Mouse (Mus musculus) hindbrain, embryonic 13.5 days (tissue): ENCODE results near the gene Gm5148. TPM values are rescaled to one million over a fixed set of nuclear protein-coding genes. Genes with fewer than 3 reads are reported as not detected.

ENCODE experiments used
- ATAC-seq: fragments of 200-750 bp; cut with Nextera tagmentation; 2 replicates; pipeline ENCODE4 v1.8.0; 2017; ENCODE audit warnings: moderate TSS enrichment; ENCODE audit not compliant: low FRiP score
- H3K27ac ChIP-seq: fragments of 300-500 bp; sonication (generic); 2 replicates; pipeline ENCODE4 v1.5.1; 2015; ENCODE audit warnings: inconsistent platforms, mild to moderate bottlenecking, moderate library complexity
- H3K27me3 ChIP-seq: fragments of 300-500 bp; sonication (generic); 2 replicates; pipeline ENCODE4 v1.6.1; 2015; ENCODE audit warnings: mild to moderate bottlenecking, inconsistent platforms
- H3K36me3 ChIP-seq: fragments of 300-500 bp; sonication (generic); 2 replicates; pipeline ENCODE4 v1.6.1; 2015; ENCODE audit warnings: mild to moderate bottlenecking, inconsistent platforms
- H3K4me1 ChIP-seq: fragments of 300-500 bp; sonication (generic); replicated peaks from 2 replicates; pipeline ENCODE4 v1.6.1; 2015; ENCODE audit warnings: inconsistent platforms
- H3K4me2 ChIP-seq: fragments of 300-500 bp; sonication (generic); 2 replicates; pipeline ENCODE4 v1.6.1; 2015; ENCODE audit warnings: inconsistent platforms, mild to moderate bottlenecking, moderate library complexity
- H3K4me3 ChIP-seq: fragments of 300-500 bp; sonication (generic); 2 replicates; pipeline ENCODE4 v1.5.1; 2015; ENCODE audit warnings: mild to moderate bottlenecking, inconsistent platforms
- H3K9ac ChIP-seq: fragments of 300-500 bp; sonication (generic); 2 replicates; pipeline ENCODE4 v1.6.1; 2015; ENCODE audit warnings: mild to moderate bottlenecking, inconsistent platforms
- H3K9me3 ChIP-seq: fragments of 300-500 bp; sonication (generic); 2 replicates; pipeline ENCODE4 v1.6.1; 2016; ENCODE audit warnings: inconsistent platforms
- WGBS: fragments of 180-500 bp; shearing (Covaris S2); methylation state at CpG from one replicate; pipeline ENCODE4 v1.1.7; 2015; 5-methylcytosine and 5-hydroxymethylcytosine counted together
- polyA plus RNA-seq: library from polyadenylated mRNA; unstranded; fragments of >200 nt; fragmentation: Nextera tagmentation; extraction: Ambion mirVana; gene quantifications from 2 replicates; pipeline ENCODE4 v1.2.1, GENCODE M21; 2015

Gm5148 gene
- polyA plus RNA-seq, 1 experiment from 2014 or later, result 8.5 TPM

- H3K4me1 ChIP-seq, result peaks cover 14% of the 10 kb centered on the region
- peaks cover 6% of the 10 kb centered on the region; the same call in 1 of the 2 replicates for H3K9me3 ChIP-seq
- H3K27me3 ChIP-seq, result no peaks in the 10 kb centered on the region
- no peak overlapping the region; the same call in 1 of the 2 replicates for H3K9ac ChIP-seq
- peak; percentile 93 for ATAC-seq
- peak overlapping the region; percentile 52; the same call in 1 of the 2 replicates for H3K27ac ChIP-seq
- H3K4me2 ChIP-seq, result peak overlapping the region; percentile 42
- 4% methylated on average over 12 of the region's 12 CpGs for WGBS
- no peak overlapping the region for H3K4me3 ChIP-seq
- no peaks in the 10 kb centered on the region for H3K36me3 ChIP-seq
Observed at GRCm38 (mm10) chr3:37758124-37758523, 33.8 kb upstream of the Gm5148 start.

DNA sequence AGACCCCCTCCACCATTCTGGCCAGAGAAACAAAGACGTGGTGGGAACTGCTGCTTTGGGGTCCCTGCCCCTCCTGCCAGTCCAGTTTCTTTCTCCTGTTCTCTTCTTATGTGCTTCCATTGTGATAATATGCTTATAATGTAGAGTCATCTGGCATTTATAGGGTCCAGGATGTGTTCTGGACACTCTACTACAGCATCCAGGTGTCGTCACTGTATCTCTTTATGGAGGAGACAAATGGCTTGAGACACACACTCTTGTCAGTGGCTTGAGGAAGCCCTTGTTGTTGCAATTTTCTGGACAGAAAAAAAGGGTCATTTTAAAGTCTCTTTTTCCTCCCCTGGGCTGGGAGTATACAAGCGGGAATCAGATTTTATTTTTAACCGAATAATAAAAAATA lies 33.3 kb upstream of the Gm5148 start:
- 0 out of 2 replicates have a peak, but pooled peaks have one; percentile 48 for ATAC-seq
- no peaks in the 10 kb centered on the region for H3K27me3 ChIP-seq
- no peaks in the 10 kb centered on the region for H3K36me3 ChIP-seq
- H3K4me2 ChIP-seq, result no peak overlapping the region
- H3K4me1 ChIP-seq, result peaks cover 14% of the 10 kb centered on the region
- no peak overlapping the region for H3K4me3 ChIP-seq
- 30% methylated on average over 4 of the region's 4 CpGs for WGBS
- no peak overlapping the region for H3K9ac ChIP-seq
- H3K9me3 ChIP-seq, result peaks cover 6% of the 10 kb centered on the region; the same call in 1 of the 2 replicates
- H3K27ac ChIP-seq, result no peak overlapping the region

GRCm38 (mm10) chr3:37756005-37756404 lies 31.7 kb upstream of the Gm5148 start:
- Histone ChIP-seq H3K9ac (no peak overlapping the region), H3K27me3 (no peaks in the 10 kb centered on the region), H3K4me3 (no peak overlapping the region), H3K9me3 (peaks cover 6% of the 10 kb centered on the region; the same call in 1 of the 2 replicates), H3K4me1 (peaks cover 14% of the 10 kb centered on the region), H3K27ac (no peak overlapping the region), H3K4me2 (no peak overlapping the region), H3K36me3 (no peaks in the 10 kb centered on the region)
- WGBS, result 70% methylated on average over 2 of the region's 2 CpGs
- no peak for ATAC-seq

DNA sequence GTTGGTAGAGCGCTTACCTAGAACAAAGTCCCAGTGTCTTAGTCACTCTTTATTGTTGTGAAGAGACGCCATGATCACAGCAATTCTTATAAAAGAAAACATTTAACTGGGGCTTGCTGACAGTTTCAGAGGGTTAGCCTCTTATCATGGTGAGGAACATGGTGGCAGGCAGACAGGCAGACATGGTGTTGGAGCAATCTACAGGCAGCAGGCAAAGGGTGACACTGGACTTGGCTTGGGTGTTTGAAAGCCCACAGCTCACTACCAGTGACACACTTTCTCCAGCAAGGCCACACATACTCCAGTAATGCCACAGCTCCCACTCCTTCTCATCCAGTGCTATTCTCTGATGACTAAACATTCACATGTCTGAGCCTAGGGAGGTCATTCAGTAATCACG lies 30.3 kb upstream of the Gm5148 start:
- H3K4me1 ChIP-seq, result peaks cover 14% of the 10 kb centered on the region
- ATAC-seq, result no peak
- no peaks in the 10 kb centered on the region for H3K36me3 ChIP-seq
- H3K27me3 ChIP-seq, result no peaks in the 10 kb centered on the region
- WGBS, result 92% methylated on average over 3 of the region's 3 CpGs
- no peak overlapping the region for H3K4me3 ChIP-seq
- no peak overlapping the region for H3K9ac ChIP-seq
- H3K9me3 ChIP-seq, result peaks cover 6% of the 10 kb centered on the region; the same call in 1 of the 2 replicates
- no peak overlapping the region for H3K27ac ChIP-seq
- H3K4me2 ChIP-seq, result no peak overlapping the region

DNA sequence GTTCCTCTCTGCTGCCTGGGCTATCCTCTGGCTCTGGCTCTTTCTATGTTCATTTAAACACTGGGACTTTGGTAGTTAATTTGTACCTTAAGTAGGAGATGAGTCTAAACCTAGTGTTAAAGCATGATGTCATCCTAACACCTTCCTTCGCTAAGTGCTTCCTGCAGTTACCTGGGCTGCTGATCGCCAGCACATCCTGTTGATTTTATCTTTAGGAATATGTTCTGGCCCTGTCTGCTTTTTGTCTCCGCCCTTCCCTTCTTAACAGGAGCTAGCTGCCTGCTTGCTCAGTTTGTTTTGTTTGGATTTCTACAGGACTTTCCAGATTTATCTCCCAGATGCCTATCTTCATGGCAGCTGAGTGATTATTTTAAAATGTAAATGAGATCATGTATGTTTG lies 28.9 kb upstream of the Gm5148 start:
- H3K4me2 ChIP-seq, result no peak overlapping the region
- WGBS, result 95% methylated on average over 3 of the region's 3 CpGs
- no peaks in the 10 kb centered on the region for H3K36me3 ChIP-seq
- no peak for ATAC-seq
- H3K27me3 ChIP-seq, result no peaks in the 10 kb centered on the region
- H3K9me3 ChIP-seq, result peaks cover 6% of the 10 kb centered on the region; the same call in 1 of the 2 replicates
- no peak overlapping the region for H3K4me3 ChIP-seq
- H3K4me1 ChIP-seq, result peaks cover 7% of the 10 kb centered on the region
- H3K27ac ChIP-seq, result no peak overlapping the region
- H3K9ac ChIP-seq, result no peak overlapping the region

DNA sequence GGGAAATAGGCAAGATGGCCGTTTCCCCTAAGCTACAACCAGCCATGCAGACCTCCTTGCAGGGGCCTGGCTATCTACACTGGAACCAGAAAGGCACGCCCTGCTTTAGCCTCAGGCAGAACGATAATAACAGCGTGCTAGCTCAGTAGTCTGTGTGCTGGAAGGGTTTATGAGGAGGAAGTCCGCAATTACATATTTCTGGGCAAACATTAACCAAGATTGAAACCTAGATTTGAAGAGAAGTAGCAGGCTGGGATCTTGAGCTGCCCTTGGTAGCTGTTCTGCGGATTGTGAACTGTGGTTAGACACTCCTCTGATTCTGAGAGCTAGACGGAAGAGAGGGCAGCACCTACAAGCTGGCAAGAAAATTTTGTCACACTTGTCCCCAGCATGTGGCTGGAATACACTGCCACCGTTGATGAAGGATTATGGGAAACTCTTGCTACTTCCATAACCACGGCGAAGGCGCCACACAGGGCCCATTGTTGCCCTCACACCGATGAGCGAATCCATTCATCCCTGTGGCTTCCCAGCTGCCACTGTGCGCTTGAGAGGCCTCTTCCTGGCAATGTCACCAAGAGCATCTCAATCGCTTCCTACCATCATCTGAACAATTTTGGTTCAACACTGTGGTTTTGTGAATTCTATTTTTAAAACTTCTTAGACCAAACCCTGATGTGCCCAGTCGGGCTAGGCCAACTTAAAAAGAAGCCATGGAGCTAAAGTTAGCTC lies 23.9 kb upstream of the Gm5148 start:
- H3K4me3 ChIP-seq, result no peak overlapping the region
- WGBS, result 86% methylated on average over 16 of the region's 16 CpGs
- H3K9ac ChIP-seq, result no peak overlapping the region
- no peak for ATAC-seq
- no peaks in the 10 kb centered on the region for H3K36me3 ChIP-seq
- no peaks in the 10 kb centered on the region for H3K9me3 ChIP-seq
- no peaks in the 10 kb centered on the region for H3K4me1 ChIP-seq
- H3K27me3 ChIP-seq, result no peaks in the 10 kb centered on the region
- no peak overlapping the region for H3K4me2 ChIP-seq
- H3K27ac ChIP-seq, result no peak overlapping the region

GRCm38 (mm10) chr3:37747258-37748001 lies 23.1 kb upstream of the Gm5148 start:
- no peaks in the 10 kb centered on the region for H3K27me3 ChIP-seq

GRCm38 (mm10) chr3:37744050-37744449 lies 19.8 kb upstream of the Gm5148 start:
- Histone ChIP-seq H3K36me3 (no peaks in the 10 kb centered on the region), H3K9me3 (no peaks in the 10 kb centered on the region), H3K4me1 (no peaks in the 10 kb centered on the region), H3K27ac (no peak overlapping the region), H3K4me2 (no peak overlapping the region), H3K27me3 (no peaks in the 10 kb centered on the region), H3K4me3 (no peak overlapping the region), H3K9ac (no peak overlapping the region)
- ATAC-seq, result no peak
- 89% methylated on average over 2 of the region's 2 CpGs for WGBS

More at GRCm38 (mm10) chr3:37747258-37748001, 23.1 kb upstream of the Gm5148 start:
- no peak overlapping the region for H3K4me3 ChIP-seq
- no peaks in the 10 kb centered on the region for H3K4me1 ChIP-seq
- H3K27ac ChIP-seq, result no peak overlapping the region
- H3K36me3 ChIP-seq, result no peaks in the 10 kb centered on the region
- H3K4me2 ChIP-seq, result no peak overlapping the region
- ATAC-seq, result no peak
- no peaks in the 10 kb centered on the region for H3K9me3 ChIP-seq
- H3K9ac ChIP-seq, result no peak overlapping the region
- WGBS, result 84% methylated on average over 9 of the region's 9 CpGs

DNA sequence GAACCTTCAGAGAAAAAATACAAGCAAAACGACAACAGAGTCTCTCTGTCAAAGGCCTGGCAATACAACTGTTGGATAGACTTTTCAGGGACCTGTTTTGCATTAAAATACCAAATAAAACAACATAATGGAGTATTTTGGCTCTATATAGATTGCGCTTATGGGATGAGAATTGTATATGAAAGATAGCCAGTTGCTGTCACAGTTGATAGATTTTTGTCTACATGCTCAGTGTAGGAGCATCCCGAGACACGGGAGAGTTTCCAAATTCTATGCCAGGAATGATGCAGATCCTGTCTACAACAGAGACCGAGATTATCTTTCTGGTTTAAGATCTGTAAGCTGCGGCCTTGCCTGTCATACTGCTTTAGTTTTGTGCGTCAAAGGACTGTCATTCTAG lies 15.7 kb upstream of the Gm5148 start:
- Histone ChIP-seq H3K27ac (no peak overlapping the region), H3K4me1 (peaks cover 21% of the 10 kb centered on the region), H3K4me2 (no peak overlapping the region), H3K27me3 (no peaks in the 10 kb centered on the region), H3K36me3 (no peaks in the 10 kb centered on the region), H3K4me3 (no peak overlapping the region), H3K9ac (no peak overlapping the region), H3K9me3 (no peaks in the 10 kb centered on the region)
- no peak for ATAC-seq
- 91% methylated on average over 7 of the region's 7 CpGs for WGBS

- ATAC-seq, result peak; percentile 28; the same call in 1 of the 2 replicates
- WGBS, result 72% methylated on average over 17 of the region's 17 CpGs
- no peaks in the 10 kb centered on the region for H3K36me3 ChIP-seq
- H3K4me1 ChIP-seq, result peaks cover 21% of the 10 kb centered on the region
- no peak overlapping the region for H3K4me3 ChIP-seq
- no peak overlapping the region for H3K9ac ChIP-seq
- no peak overlapping the region for H3K4me2 ChIP-seq
- no peaks in the 10 kb centered on the region for H3K9me3 ChIP-seq
- no peak overlapping the region for H3K27ac ChIP-seq
- H3K27me3 ChIP-seq, result no peaks in the 10 kb centered on the region
Observed at GRCm38 (mm10) chr3:37738171-37738950, 14.1 kb upstream of the Gm5148 start.

DNA sequence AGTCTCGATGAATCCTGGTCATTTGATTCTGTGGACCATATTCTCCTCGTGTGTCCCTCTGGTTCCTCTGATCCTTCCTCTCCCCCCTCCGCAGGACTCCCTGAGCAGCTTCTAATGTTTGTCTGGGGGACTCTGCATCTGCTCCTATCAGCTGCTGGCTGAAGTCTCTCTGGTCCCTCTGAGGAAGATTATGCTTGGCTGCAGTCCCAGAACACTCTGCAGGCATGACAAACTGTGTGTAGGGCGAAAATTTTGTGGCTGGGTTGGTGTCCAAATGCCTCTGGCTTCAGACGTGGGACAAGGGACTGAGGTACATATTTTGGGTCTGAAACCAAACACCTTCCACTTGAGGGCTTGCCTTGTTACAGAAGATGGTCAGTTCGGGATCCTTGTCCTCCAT lies 13.1 kb upstream of the Gm5148 start:
- peak overlapping the region; percentile 0; the same call in 1 of the 2 replicates for H3K27ac ChIP-seq
- no peak overlapping the region for H3K4me2 ChIP-seq
- H3K36me3 ChIP-seq, result no peaks in the 10 kb centered on the region
- no peak overlapping the region for H3K4me3 ChIP-seq
- no peak overlapping the region for H3K9ac ChIP-seq
- peak; percentile 52; the same call in 1 of the 2 replicates for ATAC-seq
- no peaks in the 10 kb centered on the region for H3K9me3 ChIP-seq
- H3K27me3 ChIP-seq, result no peaks in the 10 kb centered on the region
- 57% methylated on average over 6 of the region's 6 CpGs for WGBS
- peaks cover 21% of the 10 kb centered on the region for H3K4me1 ChIP-seq

- H3K27ac ChIP-seq, result no peak overlapping the region
- H3K9me3 ChIP-seq, result no peaks in the 10 kb centered on the region
- no peak overlapping the region for H3K9ac ChIP-seq
- H3K4me3 ChIP-seq, result no peak overlapping the region
- no peak for ATAC-seq
- no peaks in the 10 kb centered on the region for H3K27me3 ChIP-seq
- WGBS, result 77% methylated on average over 6 of the region's 6 CpGs
- H3K36me3 ChIP-seq, result no peaks in the 10 kb centered on the region
- H3K4me2 ChIP-seq, result no peak overlapping the region
- H3K4me1 ChIP-seq, result peaks cover 21% of the 10 kb centered on the region
Observed at GRCm38 (mm10) chr3:37735166-37735565, 10.9 kb upstream of the Gm5148 start.
